Comparison of ENCODE assay signal across 7 mouse cellular contexts in the genomic region with DNA sequence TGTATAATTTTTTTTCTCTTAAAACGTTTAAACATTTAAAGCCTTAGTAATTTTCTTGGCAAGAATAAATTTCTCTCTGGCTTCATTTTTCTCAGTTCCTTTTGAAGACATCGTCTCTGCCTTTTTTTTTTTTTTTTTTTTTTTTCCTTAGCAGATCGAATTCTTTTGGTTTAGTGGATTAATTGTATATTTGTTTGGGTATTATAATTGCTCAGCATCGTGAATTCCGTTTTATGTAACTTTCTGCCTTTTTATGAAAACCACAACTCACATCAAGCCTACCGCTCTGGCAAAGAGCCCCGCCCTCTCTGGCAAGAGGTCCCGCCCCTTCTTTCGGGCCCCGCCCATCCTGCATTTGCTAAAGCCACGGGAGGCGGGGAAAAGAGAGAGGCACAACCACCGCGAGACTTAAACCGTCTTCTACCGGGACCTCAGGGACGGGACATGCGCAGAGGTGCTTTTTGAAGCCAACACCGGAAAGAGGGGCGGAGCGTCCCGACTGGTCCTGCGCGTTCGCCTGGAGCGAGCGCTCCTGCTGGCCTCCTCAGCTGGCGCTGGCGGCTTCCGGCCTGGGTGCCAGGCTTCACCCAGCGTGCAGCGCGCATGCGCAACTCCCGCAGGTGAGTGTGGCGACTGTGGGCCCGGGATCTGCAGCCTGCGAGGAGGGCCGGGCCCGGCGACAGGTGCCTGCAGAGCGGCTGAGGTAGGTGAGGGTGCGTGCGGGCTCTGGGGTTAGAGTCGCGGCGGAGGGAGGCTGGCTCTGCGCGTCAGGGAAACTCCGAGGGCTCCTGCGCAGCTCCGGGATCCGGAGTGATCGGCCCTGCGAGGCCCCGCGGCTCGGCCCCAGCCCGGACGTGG. TPM values are rescaled to one million over a fixed set of nuclear protein-coding genes. Genes with fewer than 3 reads are reported as not detected.
DNase-seq lines count a peak whose midpoint lies in the region; ATAC-seq and TF ChIP-seq lines count a peak whose summit lies in the region.

TSS of gene Shprh (plus strand) at position 544 of the 858 bp plus-strand sequence.

- peak; percentile 64 for TF ChIP-seq CTCF in intestine, postnatal 0 days (IDR thresholded peaks at IDR 0.05; ENCODE audit: low read depth)
- TF ChIP-seq CTCF in small intestine, adult 2 months (IDR thresholded peaks at IDR 0.05; ENCODE audit: extremely low read depth, insufficient read length, insufficient replicate concordance, low read depth, low read length): no peak; the same call in 1 of the 2 replicates

- H3K27ac ChIP-seq in embryonic facial prominence, embryonic 10.5 days (replicated peaks): peak within 1 kb of the TSS; percentile 90
- H3K27ac ChIP-seq in intestine, postnatal 0 days (ENCODE audit: low read depth, low read length): peak within 1 kb of the TSS; percentile 71
- peak within 1 kb of the TSS; percentile 71 for H3K27ac ChIP-seq in midbrain, embryonic 12.5 days (replicated peaks)
- peak within 1 kb of the TSS; percentile 51 for H3K27ac ChIP-seq in small intestine, adult 2 months (ENCODE audit: insufficient read depth, low read depth, low read length)

- intact Hi-C loops in left cerebral cortex, postnatal 4 days (cut with DNase I): no loop called here

- H3K36me3 ChIP-seq in embryonic facial prominence, embryonic 10.5 days (replicated peaks): peaks cover 22% of the 10 kb centered on the region
- H3K36me3 ChIP-seq in intestine, postnatal 0 days (ENCODE audit: control insufficient read depth, insufficient read depth): peaks cover 10% of the 10 kb centered on the region
- peaks cover 18% of the 10 kb centered on the region for H3K36me3 ChIP-seq in midbrain, embryonic 12.5 days
- H3K36me3 ChIP-seq in small intestine, adult 2 months (ENCODE audit: control insufficient read depth, insufficient read depth, low read length): peaks cover 7% of the 10 kb centered on the region

- DNase-seq in adrenal gland, postnatal 10 days: peak; percentile 98
- peak; percentile 98 for DNase-seq in embryonic facial prominence, embryonic 10.5 days (ENCODE audit: low spot score)
- DNase-seq in gonadal fat pad, adult 2 months (ENCODE audit: low read depth): peak; percentile 84
- peak; percentile 98 for DNase-seq in left cerebral cortex, postnatal 4 days

- peak within 1 kb of the TSS; percentile 75 for H3K4me3 ChIP-seq in embryonic facial prominence, embryonic 10.5 days
- peak within 1 kb of the TSS; percentile 65 for H3K4me3 ChIP-seq in intestine, postnatal 0 days (ENCODE audit: low read depth, low read length)
- peak within 1 kb of the TSS; percentile 95 for H3K4me3 ChIP-seq in midbrain, embryonic 12.5 days
- peak within 1 kb of the TSS; percentile 92 for H3K4me3 ChIP-seq in small intestine, adult 2 months (ENCODE audit: low read depth, low read length)

- H3K4me1 ChIP-seq in embryonic facial prominence, embryonic 10.5 days: peaks cover 11% of the 10 kb centered on the region
- peaks cover 8% of the 10 kb centered on the region; the same call in 1 of the 2 replicates for H3K4me1 ChIP-seq in intestine, postnatal 0 days (replicated peaks; ENCODE audit: control insufficient read depth, insufficient read depth, low read length)
- H3K4me1 ChIP-seq in midbrain, embryonic 12.5 days: peaks cover 13% of the 10 kb centered on the region
- peaks cover 2% of the 10 kb centered on the region; the same call in 1 of the 2 replicates for H3K4me1 ChIP-seq in small intestine, adult 2 months (ENCODE audit: control insufficient read depth, insufficient read depth, insufficient read length, low read length)

- H3K9ac ChIP-seq in intestine, postnatal 0 days (ENCODE audit: low read depth, low read length): peak within 1 kb of the TSS; percentile 74
- H3K9ac ChIP-seq in midbrain, embryonic 12.5 days (replicated peaks): peak within 1 kb of the TSS; percentile 94

- 2% methylated on average over 60 of the region's 60 CpGs for WGBS in embryonic facial prominence, embryonic 10.5 days
- WGBS in intestine, postnatal 0 days: 1% methylated on average over 58 of the region's 60 CpGs
- WGBS in midbrain, embryonic 12.5 days: 2% methylated on average over 60 of the region's 60 CpGs
- WGBS in small intestine, adult 2 months: under 1% methylated on average over 60 of the region's 60 CpGs

- peak; percentile 100 for ATAC-seq in intestine, postnatal 0 days
- ATAC-seq in midbrain, embryonic 12.5 days (ENCODE audit: low FRiP score, low read depth): peak; percentile 100

- TF ChIP-seq POLR2A in small intestine, adult 2 months (IDR thresholded peaks at IDR 0.05; ENCODE audit: low read depth, low read length): peak; percentile 67; the same call in 1 of the 2 replicates

- H3K9me3 ChIP-seq in embryonic facial prominence, embryonic 10.5 days: no peaks in the 10 kb centered on the region
- H3K9me3 ChIP-seq in intestine, postnatal 0 days (ENCODE audit: control insufficient read depth): no peaks in the 10 kb centered on the region
- H3K9me3 ChIP-seq in midbrain, embryonic 12.5 days: no peaks in the 10 kb centered on the region

- peak within 1 kb of the TSS; percentile 87 for H3K4me2 ChIP-seq in intestine, postnatal 0 days (replicated peaks; ENCODE audit: low read depth)
- peak within 1 kb of the TSS; percentile 74 for H3K4me2 ChIP-seq in midbrain, embryonic 12.5 days (replicated peaks)

- H3K27me3 ChIP-seq in embryonic facial prominence, embryonic 10.5 days (replicated peaks; ENCODE audit: low read depth, poor library complexity, severe bottlenecking): no peaks in the 10 kb centered on the region
- H3K27me3 ChIP-seq in intestine, postnatal 0 days (replicated peaks; ENCODE audit: control insufficient read depth, insufficient read depth, low read length): no peaks in the 10 kb centered on the region
- no peaks in the 10 kb centered on the region for H3K27me3 ChIP-seq in midbrain, embryonic 12.5 days
- no peaks in the 10 kb centered on the region for H3K27me3 ChIP-seq in small intestine, adult 2 months (ENCODE audit: control insufficient read depth, insufficient read depth, low read length)

RNA-seq across cellular contexts. Expression of gene Shprh, which starts in this region (rescaled TPM):
- total RNA-seq in adrenal gland, postnatal 10 days (2021): 10 to 100 TPM; 20.8 to 26.2 TPM
- 18.6 and 19.1 TPM in 2 replicates for polyA plus RNA-seq in embryonic facial prominence, embryonic 10.5 days (2016; fragmentation: Nextera tagmentation; extraction: Ambion mirVana)
- 3.5 and 4.7 TPM in 2 replicates for polyA plus RNA-seq in gonadal fat pad, adult 2 months (2012; rRNA removed)
- polyA plus RNA-seq in intestine, postnatal 0 days (2015; fragmentation: Nextera tagmentation; extraction: Ambion mirVana): 4.4 and 4.9 TPM in 2 replicates
- 10 to 100 TPM; 41.9 to 45.0 TPM for total RNA-seq in left cerebral cortex, postnatal 4 days (2021)
- 33.3 and 33.7 TPM in 2 replicates for polyA plus RNA-seq in midbrain, embryonic 12.5 days (2016; fragmentation: Nextera tagmentation; extraction: Ambion mirVana)
- 0.25 and 0.47 TPM in 2 replicates for polyA plus RNA-seq in small intestine, adult 2 months (2012; rRNA removed)

Comparison
In these comparisons a context has a peak if more than half of its experiments do, and no peak if none do; other contexts are left out.
1. Peak in every context shown above with its lines: DNase-seq, ATAC-seq, H3K4me3 ChIP-seq and H3K27ac ChIP-seq.